Mouse (Mus musculus) right cerebral cortex, postnatal 4 days (tissue): Measurements from ENCODE around the gene Pradc1.
"Not testable (repeated sequence)": the region's sequence is repeated elsewhere in the genome, so short reads cannot be mapped to it uniquely, and the experiment has no call there.

Experiments
- DNase-seq: peaks from one replicate; pipeline ENCODE4 v3.0.0-alpha.2; 2022

The Pradc1 gene

DNA sequence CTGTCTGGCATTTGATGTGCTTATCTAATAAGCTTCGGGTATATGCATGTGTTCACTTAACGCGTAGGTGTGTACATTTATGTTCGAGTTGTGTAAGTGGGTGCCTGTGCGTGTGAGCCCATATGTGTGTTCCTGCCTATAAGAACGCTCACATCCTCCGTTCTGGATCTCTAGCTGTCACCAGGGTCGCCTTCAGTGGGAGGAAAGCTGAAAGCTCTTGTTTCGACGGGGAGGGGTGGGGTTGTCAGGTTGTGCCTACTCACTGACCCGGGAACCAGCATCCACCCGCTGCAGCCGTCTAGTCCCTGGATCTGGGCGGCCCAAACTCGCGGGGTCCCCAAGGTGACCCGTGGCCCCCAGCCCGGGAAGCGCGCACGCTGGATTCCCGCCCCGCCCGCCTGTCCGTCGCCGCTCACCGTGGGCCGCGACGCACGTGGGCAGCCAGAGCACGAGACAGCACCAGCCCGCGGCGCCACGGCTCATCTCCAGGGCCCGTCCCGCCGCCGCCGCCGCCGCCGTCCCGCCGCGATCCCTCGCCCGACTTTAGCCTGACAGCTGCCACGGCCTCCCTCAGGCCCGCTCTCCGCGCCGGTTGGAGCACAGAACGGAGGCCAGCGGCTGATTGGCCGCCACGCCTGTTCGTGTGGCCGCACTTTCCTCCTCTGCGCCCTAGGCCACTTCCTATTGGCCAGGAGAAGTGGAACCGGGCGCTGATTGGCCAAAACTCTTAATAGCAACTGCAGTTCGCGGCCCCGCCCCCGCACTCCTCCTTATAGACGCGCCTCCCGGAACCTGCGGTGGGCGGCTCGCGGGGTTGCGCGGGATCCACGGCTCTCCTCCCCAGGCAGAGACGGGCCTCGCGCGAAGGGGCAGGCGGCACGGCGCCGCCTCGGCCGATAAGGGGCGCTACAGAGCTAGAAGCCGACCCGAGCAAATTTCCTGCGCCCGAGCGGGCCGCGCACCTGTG lies 790 bp downstream of the Pradc1 start, which contains the start of gene Cct7:
Gene Cct7, plus strand, starts transcription at position 818 of the 967 bp plus-strand sequence.
- peak; percentile 99 for DNase-seq

DNA sequence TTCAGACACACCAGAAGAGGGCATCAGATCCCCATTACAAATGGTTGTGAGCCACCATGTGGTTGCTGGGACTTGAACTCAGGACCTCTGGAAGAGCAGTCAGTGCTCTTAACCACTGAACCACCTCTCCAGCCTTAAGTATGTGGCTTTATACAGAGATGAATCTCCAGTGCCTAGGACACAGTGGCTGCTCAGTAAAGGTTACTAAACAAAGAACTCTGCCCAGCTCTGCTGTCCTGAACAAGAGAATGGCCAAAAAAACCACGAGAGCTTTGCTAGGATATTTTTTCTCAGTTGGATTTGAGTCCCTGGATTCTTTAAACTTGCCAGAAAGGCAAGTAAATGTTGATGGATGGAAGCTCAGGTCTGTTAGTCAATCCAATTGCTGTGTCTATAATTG lies 1.6 kb downstream of the Pradc1 start:
- DNase-seq = not testable (repeated sequence)

DNA sequence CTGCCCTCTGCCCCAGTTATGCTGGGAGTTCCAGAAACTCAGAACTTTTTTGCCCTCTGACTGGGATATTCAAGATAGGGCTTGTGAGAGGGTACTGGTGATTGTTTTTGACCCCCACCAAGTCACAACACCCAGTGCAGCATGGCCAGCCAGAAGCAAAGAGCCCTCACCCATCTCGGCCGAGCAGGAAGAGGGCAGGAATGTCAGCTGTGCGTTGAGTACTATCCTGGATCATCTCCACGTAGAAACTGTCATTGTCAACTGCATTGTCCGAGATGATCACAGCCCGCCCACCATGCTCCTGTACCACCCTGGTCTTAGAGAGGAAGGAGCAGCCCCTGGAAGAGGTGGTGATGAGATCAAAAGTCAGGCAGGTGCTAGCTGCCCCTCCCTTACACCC lies 4.4 kb downstream of the Pradc1 start:
- no peak for DNase-seq

DNA sequence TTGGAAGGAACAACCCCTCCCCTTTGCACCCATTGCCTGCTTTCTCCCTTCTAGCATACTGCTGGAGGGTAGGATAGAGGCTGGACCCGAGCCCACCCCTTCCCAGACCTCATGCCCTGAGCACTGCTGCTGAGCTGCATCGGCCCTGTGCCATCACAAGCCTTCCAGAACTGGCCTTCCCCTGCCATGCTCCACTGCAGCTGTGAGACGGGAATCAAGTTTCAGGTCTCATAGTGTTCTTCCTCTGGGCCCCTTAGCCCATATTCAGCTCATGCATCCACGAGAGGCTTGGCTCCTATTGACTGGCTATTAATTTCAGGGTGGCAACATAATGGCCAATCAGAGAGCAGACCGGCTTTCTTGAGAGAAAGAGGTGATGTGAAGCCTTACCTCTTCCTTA lies 6.5 kb downstream of the Pradc1 start:
- DNase-seq = no peak

DNA sequence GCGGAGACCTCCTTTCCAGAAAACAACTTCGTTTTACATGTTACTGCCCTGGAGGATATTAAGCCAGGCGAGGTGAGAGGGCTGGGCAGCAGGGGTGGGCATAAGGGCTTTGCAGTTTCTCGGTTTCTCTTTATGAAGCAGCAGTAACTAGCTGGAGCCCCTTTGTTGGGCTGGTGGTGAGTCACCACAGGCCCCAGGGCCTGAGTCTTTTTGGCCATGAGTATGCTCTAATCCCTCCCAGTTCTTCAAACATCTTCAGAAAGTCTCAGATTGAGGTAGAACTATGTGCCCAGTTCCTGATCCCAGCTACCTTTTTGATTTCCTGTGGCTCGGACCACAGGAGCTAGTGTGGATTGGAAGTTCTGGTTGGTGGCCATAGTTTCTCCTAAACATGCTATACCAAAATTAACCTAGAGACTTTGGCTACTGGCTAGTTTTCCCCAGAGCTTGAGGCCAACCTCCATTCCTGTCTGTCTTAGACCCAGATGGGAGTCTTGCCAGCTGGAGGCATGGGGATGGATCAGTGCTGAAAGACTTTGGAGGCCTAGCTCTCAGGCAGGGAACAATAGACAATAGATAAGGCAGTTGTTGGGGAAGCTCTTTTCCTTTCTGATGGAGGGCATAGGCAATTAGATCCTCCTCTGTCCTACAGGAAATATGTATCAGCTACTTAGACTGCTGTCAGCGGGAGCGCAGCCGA lies 7.4 kb downstream of the Pradc1 start:
- DNase-seq = no peak

DNA sequence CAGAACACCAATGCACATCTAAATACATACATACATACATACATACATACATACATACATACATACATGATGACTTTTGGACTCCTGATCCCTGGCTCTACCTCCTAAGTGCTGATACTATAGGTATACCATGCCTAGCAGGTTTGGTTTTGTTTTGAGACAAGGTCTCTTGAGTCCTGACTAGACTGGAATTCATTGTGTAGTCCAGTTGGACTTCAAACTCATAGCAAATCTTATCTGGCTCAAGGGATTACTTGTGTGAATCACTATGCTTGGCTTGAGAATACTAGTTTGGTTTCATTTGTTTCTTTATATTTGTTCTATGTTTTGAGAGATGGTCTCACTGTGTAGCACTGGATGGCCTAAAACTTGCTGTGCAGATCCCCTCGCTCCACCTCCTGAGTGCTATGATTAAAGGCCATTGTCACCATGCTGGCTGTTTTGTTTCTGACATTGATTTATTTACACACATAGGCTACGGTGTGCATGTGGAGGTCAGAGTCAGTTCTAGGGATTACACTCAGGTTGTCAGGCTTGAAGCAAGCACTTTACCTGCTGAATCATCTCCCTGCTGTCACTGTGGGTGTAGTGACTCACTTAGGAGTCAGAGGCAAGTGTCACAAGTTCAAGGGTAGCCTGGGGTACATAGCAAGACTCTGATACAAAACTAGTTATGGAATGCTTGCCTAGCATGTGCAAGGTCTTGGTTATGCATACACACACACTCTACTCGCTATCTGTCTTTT lies 8.1 kb downstream of the Pradc1 start:
- DNase-seq = no peak

DNA sequence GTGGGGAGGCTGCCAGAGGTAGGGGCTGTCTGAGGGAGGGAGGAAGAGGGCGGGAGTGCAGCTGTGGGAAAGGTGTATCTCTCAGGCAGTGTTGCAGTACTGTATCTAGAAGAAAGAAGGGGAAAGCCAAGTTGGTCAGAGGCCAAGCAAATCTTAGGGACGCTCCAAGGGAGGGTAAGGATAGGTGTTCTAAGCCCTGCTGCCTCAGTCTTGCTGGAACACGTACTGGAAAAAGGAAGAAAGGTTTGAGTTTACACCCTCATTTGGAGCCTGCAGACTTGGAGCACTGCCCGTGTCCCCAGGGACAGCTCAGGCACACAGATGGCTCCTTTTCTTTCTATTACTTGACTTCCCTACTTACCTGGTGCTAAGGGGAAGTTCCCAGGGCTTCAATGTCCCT lies 10.6 kb downstream of the Pradc1 start:
- DNase-seq = no peak

DNA sequence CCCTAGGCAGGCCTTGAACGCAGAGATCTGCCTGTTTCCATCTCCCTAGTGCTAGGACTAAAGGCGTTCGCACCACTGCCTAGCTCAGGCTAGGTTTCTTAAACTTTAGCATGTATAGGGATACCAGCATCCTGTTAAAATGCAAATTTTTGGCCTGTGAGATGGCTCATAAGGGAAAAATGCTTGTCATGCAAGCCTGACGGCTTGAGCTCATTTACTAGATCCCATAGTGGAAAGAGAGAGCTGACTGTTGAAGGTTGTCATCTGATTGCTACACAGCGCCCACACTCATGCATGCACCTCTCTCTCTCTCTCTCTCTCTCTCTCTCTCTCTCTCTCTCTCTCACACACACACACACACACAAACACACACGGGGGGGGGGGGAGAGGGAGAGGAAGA lies 15.1 kb downstream of the Pradc1 start:
- no peak for DNase-seq

DNA sequence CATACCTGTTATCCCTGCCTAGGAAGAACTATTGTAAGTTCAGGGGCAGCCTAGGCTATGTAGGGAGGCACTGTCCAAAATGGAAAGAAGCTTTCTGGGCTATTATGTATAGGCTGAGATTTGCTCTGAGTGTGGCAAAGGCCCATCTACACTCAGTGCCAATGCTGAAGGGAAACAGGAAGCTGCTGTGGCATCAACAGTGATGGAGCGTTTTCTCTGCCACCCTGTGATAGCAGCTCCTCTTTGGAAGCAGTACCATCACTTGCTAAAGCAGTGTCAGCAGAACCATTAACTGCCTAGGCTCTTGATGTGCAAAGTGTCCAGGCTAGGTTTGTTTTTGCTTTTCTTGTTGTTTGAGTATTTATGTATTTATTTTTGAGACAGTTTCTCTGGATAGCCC lies 15.6 kb downstream of the Pradc1 start:
- DNase-seq = no peak

DNA sequence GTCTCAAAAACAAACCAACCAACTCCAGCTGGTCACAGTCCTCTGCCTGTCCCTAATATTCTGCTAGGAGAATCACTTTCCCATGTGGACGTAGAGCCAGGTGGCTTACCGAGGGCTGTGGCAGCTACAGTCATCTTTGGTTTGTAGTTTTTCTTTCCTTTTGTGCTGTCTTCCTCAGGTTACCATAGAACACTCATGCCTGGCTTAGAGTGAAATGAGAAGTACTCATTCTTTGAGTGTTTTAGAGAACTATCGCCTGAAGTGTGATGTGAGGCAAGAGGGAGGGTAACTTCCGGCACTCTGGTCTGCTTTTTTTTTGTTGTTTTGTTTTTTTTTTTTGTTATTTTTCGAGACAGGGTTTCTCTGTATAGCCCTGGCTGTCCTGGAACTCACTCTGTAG lies 17.9 kb downstream of the Pradc1 start:
- DNase-seq = no peak

DNA sequence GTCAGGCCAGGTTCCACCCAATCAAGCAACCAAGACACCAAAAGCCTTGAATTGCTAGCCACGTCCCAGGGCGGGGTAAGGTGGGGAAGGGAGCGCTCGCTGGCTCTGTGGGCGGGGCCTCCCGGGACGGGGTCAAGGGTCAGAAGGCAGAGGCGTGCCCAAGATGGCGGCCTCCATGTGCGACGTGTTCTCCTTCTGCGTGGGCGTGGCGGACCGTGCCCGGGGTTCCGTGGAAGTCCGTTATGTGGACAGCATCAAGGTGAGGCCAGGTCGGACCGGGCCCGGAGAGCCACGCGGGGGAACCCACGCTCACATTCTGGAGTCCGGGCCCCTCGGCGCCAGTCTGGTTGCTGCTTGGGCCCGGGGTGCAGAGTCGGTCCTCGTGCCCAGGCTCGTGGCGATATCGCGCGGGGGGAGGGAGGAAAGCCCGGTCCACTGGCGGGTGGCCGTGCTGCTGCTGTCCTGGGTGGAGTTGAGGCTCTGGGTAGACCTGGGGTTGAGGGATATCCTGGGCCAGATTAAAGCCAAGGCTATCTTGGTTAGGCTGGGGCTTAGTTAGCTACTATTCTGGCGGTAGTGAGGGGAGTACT lies 19.8 kb downstream of the Pradc1 start, which contains the start of gene Smyd5:
Gene Smyd5, plus strand, starts transcription at position 148 of the 590 bp plus-strand sequence.
- DNase-seq = peak; percentile 84

DNA sequence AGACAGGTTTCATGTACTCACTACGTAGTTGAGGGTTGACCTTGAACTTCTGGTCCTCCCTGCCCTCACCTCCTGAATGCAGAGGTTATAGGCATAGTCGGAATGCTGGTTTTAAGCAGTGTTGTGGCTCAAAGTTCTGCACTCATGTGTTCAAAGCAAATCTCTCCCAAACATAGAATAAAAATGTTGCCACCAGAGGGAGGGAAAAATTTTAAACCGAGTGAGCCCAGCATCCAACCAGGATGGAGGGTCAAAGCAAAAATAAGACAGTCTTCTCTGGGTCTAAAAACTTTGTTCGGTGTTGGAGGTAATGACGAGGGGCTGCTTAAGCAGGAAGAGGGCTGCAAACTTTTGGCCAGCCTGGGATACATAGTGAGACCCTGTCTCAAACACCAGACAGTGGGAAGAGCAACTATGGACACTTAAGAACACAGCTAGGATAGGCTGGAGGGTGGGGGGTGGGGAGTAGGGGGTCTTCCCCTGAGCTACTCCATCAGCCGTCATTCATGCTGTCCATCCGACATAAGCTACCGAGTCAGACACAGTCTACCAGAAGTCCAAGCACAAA lies 20.4 kb downstream of the Pradc1 start:
- no peak for DNase-seq

DNA sequence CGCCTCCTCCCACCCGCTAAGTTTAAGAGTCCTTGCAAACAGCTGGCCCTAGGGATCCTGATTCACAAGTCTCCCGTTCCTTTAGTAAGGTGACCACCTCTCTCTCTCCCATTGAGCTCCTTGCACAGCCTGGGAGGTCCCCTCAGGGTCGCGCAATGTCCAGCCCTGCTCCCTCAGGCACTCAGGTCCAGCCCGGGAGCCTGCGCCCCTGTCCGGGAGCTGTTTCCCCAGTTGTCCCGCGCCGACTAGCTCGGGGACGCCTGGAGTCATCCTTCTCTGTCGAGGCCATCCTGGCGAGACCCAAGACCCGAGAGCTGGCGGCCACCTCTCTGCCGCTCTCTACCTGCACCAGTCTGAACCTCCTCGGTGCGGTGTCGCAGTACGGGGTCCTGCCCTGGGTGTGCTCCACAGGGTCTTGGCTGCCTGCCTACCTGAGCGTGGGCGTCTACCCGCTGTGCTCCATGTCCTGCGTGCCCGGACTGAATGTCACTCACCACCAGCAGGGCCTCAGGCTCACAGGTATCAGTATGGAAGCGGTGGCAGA lies 27.9 kb downstream of the Pradc1 start, which contains the start of gene Noto:
Gene Noto, plus strand, starts transcription at position 51 of the 544 bp plus-strand sequence.
- no peak for DNase-seq

DNA sequence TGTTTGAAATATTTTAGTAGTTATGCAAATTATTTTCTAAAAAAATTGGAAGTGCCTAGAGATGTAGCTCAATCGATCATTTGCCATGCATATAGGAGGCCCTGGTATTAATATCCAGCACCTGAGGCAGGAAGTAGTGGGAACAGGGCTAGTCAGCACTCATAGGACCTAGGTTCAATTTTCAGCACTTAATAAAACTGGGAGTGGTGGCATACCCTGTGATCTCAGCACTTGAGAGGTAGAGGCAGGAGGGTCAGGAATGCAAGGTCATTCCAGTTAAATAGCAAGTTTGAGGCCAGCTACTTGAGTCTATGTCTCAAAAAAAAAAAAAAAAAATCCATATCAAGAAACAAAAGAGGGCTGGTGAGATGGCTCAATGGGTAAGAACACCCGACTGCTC lies 32.6 kb downstream of the Pradc1 start:
- no peak for DNase-seq

DNA sequence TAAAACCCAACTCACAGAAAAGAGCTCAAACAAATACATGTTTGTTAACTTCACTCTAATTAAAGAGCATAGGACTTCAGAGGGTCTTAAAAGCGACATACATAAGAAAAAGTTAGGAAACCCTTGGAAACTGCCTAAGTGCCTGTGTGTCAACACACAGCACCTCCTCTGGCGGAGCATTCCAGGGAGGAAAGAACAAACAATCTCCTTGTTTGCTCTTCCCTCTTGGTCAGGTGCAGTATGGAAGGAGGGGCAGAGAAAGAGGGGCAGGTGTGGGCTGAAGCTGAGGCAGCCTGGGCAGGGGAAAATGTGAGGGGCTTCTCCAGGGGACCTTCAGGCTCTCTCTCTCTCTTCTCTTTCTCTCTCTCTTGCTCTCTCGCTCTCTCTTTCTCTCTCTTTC lies 35.9 kb downstream of the Pradc1 start:
- no peak for DNase-seq

DNA sequence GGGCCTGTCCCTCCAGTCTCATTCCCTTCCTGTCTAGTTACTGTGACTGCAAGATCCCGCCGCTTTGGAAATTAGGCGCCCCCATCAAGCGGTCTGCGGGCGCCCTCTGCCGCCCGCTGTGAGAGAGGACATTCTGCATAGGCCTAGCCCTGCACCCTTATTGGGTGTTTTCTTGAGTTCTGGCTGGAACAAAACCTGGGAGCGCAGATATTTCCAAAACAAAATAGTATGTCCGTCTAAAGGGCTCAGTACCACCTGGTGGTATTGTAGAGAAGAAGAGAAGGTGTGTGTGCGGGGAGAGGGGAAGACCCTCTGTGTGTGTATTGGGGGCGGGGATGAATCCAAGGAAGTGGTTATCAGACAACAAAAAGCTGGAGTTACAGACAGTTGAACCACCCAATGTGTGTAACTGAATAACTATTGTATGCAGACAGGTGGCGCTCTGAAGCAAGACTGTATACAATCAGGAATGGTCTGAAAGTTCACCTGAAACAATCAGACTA lies 40.9 kb downstream of the Pradc1 start:
- peak; percentile 75 for DNase-seq

DNA sequence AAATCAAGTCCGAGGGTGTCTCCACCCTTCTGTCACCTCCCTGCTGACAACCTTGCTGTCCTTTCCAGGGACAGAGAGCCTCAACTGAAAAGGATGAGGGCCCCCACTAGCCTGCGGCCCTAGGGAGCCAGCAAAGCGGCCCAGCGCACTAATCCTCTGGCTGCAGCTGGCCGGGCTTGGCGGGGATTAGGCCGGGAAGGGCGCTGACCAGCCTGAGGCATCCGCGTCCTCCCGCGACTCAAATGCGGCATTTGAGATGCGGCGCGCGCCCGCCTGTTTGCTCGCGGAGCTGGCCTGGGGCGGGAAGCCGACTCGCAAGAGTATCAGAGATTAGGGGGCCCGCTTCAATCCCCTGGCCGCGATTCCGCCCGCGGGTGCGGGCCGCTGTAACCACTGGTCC lies 42.8 kb downstream of the Pradc1 start:
- peak; percentile 29 for DNase-seq

DNA sequence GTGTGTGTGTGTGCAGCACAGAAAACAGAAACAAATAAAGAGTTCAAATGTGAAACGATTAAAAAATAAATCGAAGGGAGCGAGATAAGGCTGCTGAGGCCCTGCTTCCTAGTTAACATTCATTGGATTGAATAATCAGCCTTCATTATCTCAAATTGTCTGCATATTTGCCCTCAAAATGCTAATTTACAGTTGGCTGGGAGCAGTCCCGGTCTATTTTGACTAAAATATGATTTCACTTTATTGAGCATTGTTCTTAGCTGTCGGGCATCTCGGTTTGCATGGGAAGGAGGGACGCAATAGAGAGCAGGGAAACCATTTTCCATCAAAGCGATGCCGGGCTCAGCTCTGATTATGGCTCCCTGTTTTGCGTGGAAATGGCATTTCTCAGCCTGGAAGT lies 48.7 kb downstream of the Pradc1 start:
- DNase-seq = no peak

DNA sequence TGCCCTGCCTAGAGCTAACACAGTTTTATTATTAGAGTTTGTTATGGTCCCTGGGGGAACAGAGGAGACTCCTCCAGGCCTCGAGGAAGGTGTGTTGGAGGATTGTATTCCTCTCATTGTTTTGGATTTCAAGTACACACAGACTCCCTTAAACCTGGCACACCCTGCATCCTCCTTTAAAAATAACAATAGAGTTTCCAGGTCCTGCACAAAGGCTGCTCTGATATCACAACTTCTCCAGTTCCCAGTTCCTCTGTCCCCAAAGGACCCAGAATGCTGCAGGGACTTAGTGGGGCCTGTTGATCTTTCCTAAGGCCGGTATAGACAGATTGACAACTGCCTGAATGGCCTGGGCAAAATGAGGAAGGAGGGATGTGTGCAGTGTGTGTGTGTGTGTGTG lies 49.2 kb downstream of the Pradc1 start:
- DNase-seq = no peak

DNA sequence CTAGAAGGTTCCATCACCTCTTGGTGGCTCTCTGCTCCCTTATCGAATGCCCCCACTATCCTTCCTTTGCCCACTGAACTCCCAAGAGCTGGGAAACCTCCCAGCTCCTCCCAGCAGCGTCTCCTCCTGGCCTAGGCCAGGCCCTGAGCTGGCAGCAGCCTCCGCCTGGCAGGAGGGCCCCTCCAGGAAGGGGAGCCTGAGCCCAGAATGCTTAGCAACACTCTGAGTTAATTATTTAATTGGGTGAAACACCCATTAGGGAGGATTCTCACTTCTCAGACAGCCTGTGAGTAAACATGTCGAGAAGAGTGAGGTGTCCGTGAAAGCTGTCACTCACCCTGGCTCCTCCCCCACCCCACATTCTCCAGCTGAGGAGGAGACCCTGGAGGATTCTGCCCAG lies 52.1 kb downstream of the Pradc1 start:
- no peak for DNase-seq

DNA sequence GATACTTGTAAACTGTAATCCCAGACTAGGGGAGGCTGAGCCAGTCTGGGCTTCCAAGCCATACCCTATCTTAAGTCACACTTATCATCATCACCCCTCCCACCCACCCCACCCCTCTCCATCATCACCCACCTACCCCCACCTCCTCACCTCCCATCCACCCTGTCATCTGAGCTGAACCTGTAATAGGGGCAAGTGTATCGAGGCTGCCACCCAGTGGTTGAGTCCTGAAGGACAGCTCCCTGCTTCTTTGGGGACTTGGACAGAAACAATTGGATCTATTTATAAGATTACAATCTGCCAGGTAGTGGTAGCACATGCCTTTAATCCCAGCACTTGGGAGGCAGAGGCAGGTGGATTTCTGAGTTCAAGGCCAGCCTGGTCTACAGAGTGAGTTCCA lies 54.6 kb downstream of the Pradc1 start:
- DNase-seq = no peak
